Mouse (Mus musculus) CH12.LX (cell line): Measurements from ENCODE around the gene Padi1.

ENCODE experiments used
- MAX ChIP-seq: IDR thresholded peaks from 2 replicates; pipeline ENCODE4 v1.6.1; 2011; ENCODE audit warnings: low read length, improper control_type of control experiment
- RAD21 ChIP-seq: IDR thresholded peaks from 2 replicates; pipeline ENCODE4 v1.6.1; 2011; ENCODE audit warnings: low read depth, mild to moderate bottlenecking, low read length, improper control_type of control experiment, moderate library complexity

DNA sequence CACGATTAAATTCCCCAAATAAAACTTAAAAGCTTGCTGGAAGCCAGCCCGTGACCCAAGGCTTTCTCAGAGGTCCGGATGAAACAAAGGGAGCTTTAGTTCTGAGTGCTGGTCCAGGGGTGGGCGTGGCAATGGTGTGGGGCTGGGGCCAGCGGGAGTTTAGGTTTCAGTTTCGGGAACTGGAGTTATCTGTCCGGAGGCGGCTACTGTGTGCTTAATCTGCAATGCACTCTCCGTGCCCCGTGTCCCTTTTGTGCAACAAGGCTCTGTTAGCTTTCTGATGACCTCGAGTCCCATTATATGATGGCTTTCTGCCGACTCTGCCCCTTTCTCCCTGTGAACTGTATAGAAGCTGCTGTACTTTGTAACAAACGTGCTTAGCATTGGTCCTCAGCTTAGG, 75.1 kb downstream of the Padi1 start:
- TF ChIP-seq MAX: no peak
- no peak for TF ChIP-seq RAD21
